Mouse (Mus musculus): ENCODE results near the gene Map1s.

DNA sequence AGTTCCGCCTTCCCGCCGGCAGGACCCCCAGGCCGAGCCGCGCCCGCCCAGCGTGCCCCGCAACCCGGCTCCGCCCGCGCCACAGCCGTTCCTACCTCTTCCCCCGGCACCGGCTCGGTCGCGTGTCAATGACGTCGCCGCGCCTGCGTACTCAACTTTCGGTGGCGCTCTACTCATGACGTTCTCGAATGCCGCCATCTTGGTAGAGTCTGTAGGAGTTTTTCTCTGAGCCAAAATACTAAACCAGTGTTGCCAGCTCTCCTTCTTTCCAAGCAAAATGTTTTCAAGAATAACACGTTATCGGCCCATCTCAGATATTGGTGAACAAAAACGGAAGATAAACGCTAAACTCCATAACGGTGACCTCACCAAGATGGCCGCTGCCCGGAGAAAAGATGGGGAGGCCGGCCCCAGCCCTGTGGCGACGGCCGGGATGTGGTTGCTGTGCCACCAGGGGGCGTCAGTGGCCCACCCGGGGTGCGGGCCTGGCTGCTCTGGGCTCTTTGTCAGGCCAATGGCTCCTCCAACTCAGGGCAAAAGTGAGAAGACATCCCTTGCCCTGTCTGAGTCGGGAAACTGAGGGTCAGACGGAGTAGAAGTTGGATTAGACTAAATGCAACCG is 32.3 kb upstream of the Map1s start, which contains the start of gene Ccdc124:
- TF ChIP-seq RCOR1 (conservative IDR thresholded peaks at IDR 0.05; ENCODE audit: low read depth, low read length) (peak; percentile 98), CTCF (conservative IDR thresholded peaks at IDR 0.05 in 1 of 2, IDR thresholded peaks at IDR 0.05 in 1 of 2; ENCODE audit: low read depth in 2 of 2, low read length in 2 of 2) (peak; percentile 45 to 95), POLR2A (IDR thresholded peaks at IDR 0.05; ENCODE audit: low read depth, low read length) (peak; percentile 65), EP300 (IDR thresholded peaks at IDR 0.05; ENCODE audit: low read length) (no peak)
